Mouse (Mus musculus) lung, adult 2 months (tissue): ENCODE results near the gene Glrx5.

Experiments
- CTCF ChIP-seq: fragments of 200-500 bp; IDR thresholded peaks from 2 replicates; pipeline ENCODE4 v1.5.1; 2011; ENCODE audit warnings: mild to moderate bottlenecking, low read length, control low read depth; ENCODE audit not compliant: insufficient read depth
- POLR2A ChIP-seq: fragments of 200-500 bp; IDR thresholded peaks from 2 replicates; pipeline ENCODE4 v1.6.1; 2011; ENCODE audit warnings: low read depth, mild to moderate bottlenecking, control low read depth, low read length, borderline replicate concordance; ENCODE audit errors: extremely low read depth

DNA sequence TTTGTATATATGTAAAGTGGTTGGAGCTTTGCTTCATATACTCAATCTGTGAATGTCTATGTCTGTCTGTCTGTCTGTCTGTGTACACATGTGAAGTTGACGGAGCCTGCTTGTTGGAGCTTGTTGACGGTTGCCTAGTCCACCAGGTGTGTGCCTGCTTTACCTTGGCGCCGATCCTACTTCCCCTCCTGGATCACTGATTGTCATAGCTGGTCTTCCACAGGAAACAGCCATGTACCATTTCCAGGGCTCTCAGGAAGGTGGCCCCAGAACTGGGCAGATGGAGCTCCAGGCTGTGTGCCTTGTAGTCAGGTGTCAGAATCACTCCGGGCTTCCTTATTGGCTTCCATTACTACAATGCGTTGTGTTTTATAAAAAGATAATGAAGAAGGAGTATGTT, 54.3 kb downstream of the Glrx5 start:
- no peak for TF ChIP-seq CTCF
- no peak for TF ChIP-seq POLR2A
